Mouse (Mus musculus) ES-E14 (cell line): ENCODE measurements at regions not wholly inside any gene's neighbourhood (a gene's known extent, or its start where the extent isn't known, plus 50 kb on each side); places are given as distances from the start of the nearest gene placed in this dataset.

Experiments used
- CHD2 ChIP-seq: IDR thresholded peaks from 2 replicates; pipeline ENCODE4 v1.6.1; 2014; ENCODE audit warnings: mild to moderate bottlenecking, low read depth, low read length, inconsistent platforms
- HCFC1 ChIP-seq: IDR thresholded peaks from 2 replicates; pipeline ENCODE4 v1.6.1; 2012; ENCODE audit warnings: low read length, inconsistent platforms, borderline replicate concordance; ENCODE audit not compliant: insufficient read depth
- MAFK ChIP-seq: IDR thresholded peaks from 2 replicates; pipeline ENCODE4 v1.6.1; 2014; ENCODE audit warnings: mild to moderate bottlenecking, low read depth, low read length, inconsistent platforms; ENCODE audit not compliant: insufficient read depth
- ZC3H11A ChIP-seq: IDR thresholded peaks from 2 replicates; pipeline ENCODE4 v1.6.1; 2012; ENCODE audit warnings: low read depth, mild to moderate bottlenecking, inconsistent platforms, low read length, borderline replicate concordance
- ZNF384 ChIP-seq: IDR thresholded peaks from 2 replicates; pipeline ENCODE4 v1.6.1; 2012; ENCODE audit warnings: low read depth, low read length, inconsistent platforms

GRCm38 (mm10) chr12:9278735-9279134 is 248.9 kb downstream of the Ttc32 start:
- no peak for TF ChIP-seq MAFK
- TF ChIP-seq ZNF384: no peak
- no peak for TF ChIP-seq HCFC1
- no peak for TF ChIP-seq CHD2
- TF ChIP-seq ZC3H11A: no peak
